ENCODE assay signal across 11 mouse cellular contexts in genomic region chr2:102356879-102357695, GRCm38 (mm10). TPM values are rescaled to one million over a fixed set of nuclear protein-coding genes. Genes with fewer than 3 reads are reported as not detected.
DNase-seq lines count a peak whose midpoint lies in the region; ATAC-seq and TF ChIP-seq lines count a peak whose summit lies in the region.
"Had no signal": no experiment of that assay in that cellular context is flagged by ENCODE, and none has a peak within 500 bp of the region (broad histone marks: within the 10 kb centered on the region; RNA-seq: fewer than 3 reads in every experiment).

No protein-coding gene starts in this region.

- peak; percentile 45; the same call in 1 of the 2 replicates for ATAC-seq in cerebellum, adult (ENCODE audit: insufficient number of reproducible peaks, low FRiP score, low TSS enrichment)
- peak; percentile 65 for ATAC-seq in erythroblast, adult 5-6 weeks (replicated peaks; ENCODE audit: low FRiP score, poor library complexity, severe bottlenecking)
- no peak for ATAC-seq in lung, postnatal 0 days

- TF ChIP-seq EP300 in lung, postnatal 0 days (IDR thresholded peaks at IDR 0.05) = no peak
- TF ChIP-seq EP300 in heart, adult 2 months (IDR thresholded peaks at IDR 0.05; ENCODE audit: insufficient read depth, low read depth, low read length) = no peak

- H3K9ac ChIP-seq in lung, postnatal 0 days (replicated peaks; ENCODE audit: low read depth) = no peak overlapping the region
- H3K9ac ChIP-seq in heart, adult 2 months (ENCODE audit: low read depth, low read length) = no peak overlapping the region
- H3K9ac ChIP-seq: forebrain, embryonic 12.5 days had no signal

- H3K27me3 ChIP-seq in lung, postnatal 0 days (replicated peaks; ENCODE audit: insufficient read depth, low read length) = no peaks in the 10 kb centered on the region
- H3K27me3 ChIP-seq in heart, adult 2 months (ENCODE audit: control insufficient read depth, insufficient read depth, low read length) = no peaks in the 10 kb centered on the region
- H3K27me3 ChIP-seq: forebrain, embryonic 12.5 days had no signal

- H3K4me1 ChIP-seq in lung, postnatal 0 days (ENCODE audit: insufficient read depth, low read depth, low read length) = no peaks in the 10 kb centered on the region
- peaks cover 2% of the 10 kb centered on the region for H3K4me1 ChIP-seq in heart, adult 2 months (ENCODE audit: control insufficient read depth, insufficient read depth, low read length)
- H3K4me1 ChIP-seq: forebrain, embryonic 12.5 days had no signal

- H3K36me3 ChIP-seq in lung, postnatal 0 days (ENCODE audit: insufficient read depth, low read length) = peaks cover 9% of the 10 kb centered on the region; the same call in 1 of the 2 replicates
- H3K36me3 ChIP-seq in heart, adult 2 months (ENCODE audit: control insufficient read depth, insufficient read depth, low read length) = peaks cover 10% of the 10 kb centered on the region

- H3K27ac ChIP-seq in lung, postnatal 0 days (ENCODE audit: low read length) = no peak overlapping the region
- no peak overlapping the region for H3K27ac ChIP-seq in heart, adult 2 months
- H3K27ac ChIP-seq: forebrain, embryonic 12.5 days had no signal

- H3K9me3 ChIP-seq in lung, postnatal 0 days (ENCODE audit: low read length) = no peaks in the 10 kb centered on the region
- H3K9me3 ChIP-seq: forebrain, embryonic 12.5 days had no signal

- WGBS in lung, postnatal 0 days = 95% methylated on average over 7 of the region's 7 CpGs
- 85% methylated on average over 7 of the region's 7 CpGs for WGBS in heart, adult 2 months

- intact Hi-C loops in heart, adult 2 months (cut with DNase I) = no loop called here

- no peak for TF ChIP-seq POLR2A in heart, adult 2 months (IDR thresholded peaks at IDR 0.05; ENCODE audit: insufficient read depth, low read depth, low read length)

- H3K79me2 ChIP-seq in heart, adult 2 months (replicated peaks; ENCODE audit: control insufficient read depth, insufficient read depth, low read length) = peaks cover 4% of the 10 kb centered on the region; the same call in 1 of the 2 replicates

- H3K4me2 ChIP-seq in lung, postnatal 0 days (replicated peaks; ENCODE audit: low read depth, low read length) = no peak overlapping the region
- H3K4me2 ChIP-seq: forebrain, embryonic 12.5 days; heart, embryonic 11.5 days had no signal

- H3K4me3 ChIP-seq in lung, postnatal 0 days (ENCODE audit: low read depth, low read length) = no peak overlapping the region
- H3K4me3 ChIP-seq in heart, adult 2 months = no peak overlapping the region
- H3K4me3 ChIP-seq: forebrain, embryonic 12.5 days had no signal

- no peak for DNase-seq in cerebellum, postnatal 4 days (ENCODE audit: low spot score in 2 of 2)
- peak; percentile 14 for DNase-seq in 3134 (ENCODE audit: extremely low read depth, insufficient read length, low spot score)
- DNase-seq in adrenal gland, postnatal 25 days = peak; percentile 10
- DNase-seq in layer of hippocampus, adult 9-10 months (ENCODE audit: low spot score) = no peak
- DNase-seq in lung, postnatal 0 days (ENCODE audit: low spot score) = no peak
- no peak for DNase-seq in heart, adult 2 months
- DNase-seq: lung, postnatal 4 days had no signal

- TF ChIP-seq CTCF in lung, postnatal 0 days (IDR thresholded peaks at IDR 0.05) = no peak
- no peak for TF ChIP-seq CTCF in heart, adult 2 months (IDR thresholded peaks at IDR 0.05)

RNA-seq across cellular contexts. Expression of gene Trim44, which starts 50.5 kb away (rescaled TPM):
- total RNA-seq in adrenal gland, postnatal 25 days (2021) = 69.1 and 70.1 TPM in 2 replicates
- 37.2 and 37.7 TPM in 2 replicates for total RNA-seq in erythroblast, adult 5-6 weeks (2015; ENCODE audit: low replicate concordance)
- 42.0 and 69.7 TPM in 2 replicates for total RNA-seq in erythroblast, adult 5-6 weeks (2017; ENCODE audit: low replicate concordance)
- polyA plus RNA-seq in lung, postnatal 0 days (2015; fragmentation: Nextera tagmentation; extraction: Ambion mirVana) = 12.7 and 17.3 TPM in 2 replicates
- 10 to 100 TPM; 27.7 to 28.8 TPM for total RNA-seq in heart, adult 2 months (2021)
- polyA plus RNA-seq in heart, adult 2 months (2012; rRNA removed) = 13.0 and 23.6 TPM in 2 replicates

Comparison
In these comparisons a context has a peak if more than half of its experiments do, and no peak if none do; other contexts are left out.
1. DNase-seq: peak in 3134 (single experiment) and adrenal gland, postnatal 25 days (single experiment); none in cerebellum, postnatal 4 days (0 of 2), layer of hippocampus, adult 9-10 months (single experiment), lung, postnatal 0 days (single experiment) and heart, adult 2 months (0 of 2).